Mouse (Mus musculus) brown adipose tissue, adult 24 weeks (tissue): ENCODE results near the gene Myh14. TPM values are rescaled to one million over a fixed set of nuclear protein-coding genes. Genes with fewer than 3 reads are reported as not detected.

Experiments used
- H3K27ac ChIP-seq: fragments of 200-500 bp; replicated peaks from 2 replicates; pipeline ENCODE4 v1.5.1; 2012; ENCODE audit warnings: low read depth, mild to moderate bottlenecking, low read length
- H3K4me1 ChIP-seq: fragments of 200-500 bp; 2 replicates; pipeline ENCODE4 v1.6.1; 2012; ENCODE audit warnings: low read length, mixed read lengths; ENCODE audit not compliant: control insufficient read depth, insufficient read depth, insufficient read length
- H3K4me3 ChIP-seq: fragments of 200-500 bp; 2 replicates; pipeline ENCODE4 v1.5.1; 2012; ENCODE audit warnings: low read depth, mild to moderate bottlenecking, low read length, moderate library complexity; ENCODE audit not compliant: insufficient read depth
- polyA plus RNA-seq: library from polyadenylated mRNA; stranded (reverse); fragments of >200 nt; gene quantifications from 2 replicates; pipeline ENCODE4 v1.2.4, GENCODE M21; 2012; ENCODE audit not compliant: missing spikeins, insufficient read depth, insufficient read length

Myh14 gene
- polyA plus RNA-seq, 1 experiment: 7.3 TPM

DNA sequence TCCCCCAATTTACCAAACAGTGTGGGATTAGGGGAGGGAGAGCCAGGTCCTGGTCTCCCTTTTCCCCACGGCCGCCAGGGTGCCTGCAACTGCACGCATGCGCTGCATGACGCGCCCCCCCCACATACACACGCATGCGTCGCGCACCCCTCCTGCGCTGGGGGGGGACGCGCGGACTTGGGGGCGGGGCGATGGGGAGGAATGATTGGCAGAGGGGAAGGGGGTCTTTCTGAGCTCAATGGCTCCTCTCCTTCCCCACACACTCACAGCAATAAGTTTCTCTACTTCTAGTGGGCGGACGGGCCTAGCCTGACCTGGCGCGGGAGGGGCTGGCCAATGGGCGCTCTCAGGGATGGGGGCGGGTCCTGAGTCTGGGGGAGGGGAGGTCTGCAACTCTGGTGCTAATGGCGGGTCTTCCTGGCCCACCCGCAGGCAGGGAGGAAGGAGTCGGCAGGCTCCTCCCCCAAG, 66.5 kb downstream of the Myh14 start:
- Histone ChIP-seq H3K4me1 (no peaks in the 10 kb centered on the region), H3K4me3 (no peak overlapping the region)

DNA sequence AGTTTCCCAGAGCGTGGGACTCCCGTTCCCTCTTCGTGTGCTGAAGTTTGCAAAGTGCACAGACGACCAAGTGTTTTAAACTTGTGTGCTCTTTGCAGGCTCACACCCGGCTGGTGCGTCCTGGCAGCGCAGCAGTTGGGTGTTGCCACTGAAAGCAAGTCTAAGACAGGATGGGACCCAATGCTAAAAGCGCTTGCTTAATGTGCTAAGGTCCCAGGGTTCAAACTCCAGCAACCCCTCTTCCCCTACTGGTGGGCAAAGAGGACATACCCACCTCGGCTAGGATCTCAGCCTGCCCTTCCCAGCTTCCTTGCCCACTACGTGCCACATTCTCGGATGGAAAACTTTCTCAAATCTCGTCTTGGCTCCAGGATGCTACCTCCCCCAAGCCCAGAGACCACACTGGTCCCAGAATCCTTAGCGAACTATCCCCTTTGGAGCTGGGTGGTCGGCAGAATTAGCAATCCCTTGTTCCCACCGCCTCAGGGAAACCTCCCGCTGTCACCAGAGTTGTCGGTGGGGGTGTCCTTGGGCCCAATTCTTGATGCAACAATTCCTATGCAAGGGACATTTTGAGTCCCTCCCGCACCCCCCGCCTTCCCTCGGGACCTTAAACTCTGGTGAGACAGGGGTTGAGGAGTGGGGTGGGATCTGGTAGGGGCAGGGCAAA, 67.3 kb downstream of the Myh14 start:
- no peak overlapping the region for H3K27ac ChIP-seq
- H3K4me1 ChIP-seq: no peaks in the 10 kb centered on the region
- H3K4me3 ChIP-seq: no peak overlapping the region

More for the DNA sequence above, 66.5 kb downstream of the Myh14 start:
- no peak overlapping the region for H3K27ac ChIP-seq

DNA sequence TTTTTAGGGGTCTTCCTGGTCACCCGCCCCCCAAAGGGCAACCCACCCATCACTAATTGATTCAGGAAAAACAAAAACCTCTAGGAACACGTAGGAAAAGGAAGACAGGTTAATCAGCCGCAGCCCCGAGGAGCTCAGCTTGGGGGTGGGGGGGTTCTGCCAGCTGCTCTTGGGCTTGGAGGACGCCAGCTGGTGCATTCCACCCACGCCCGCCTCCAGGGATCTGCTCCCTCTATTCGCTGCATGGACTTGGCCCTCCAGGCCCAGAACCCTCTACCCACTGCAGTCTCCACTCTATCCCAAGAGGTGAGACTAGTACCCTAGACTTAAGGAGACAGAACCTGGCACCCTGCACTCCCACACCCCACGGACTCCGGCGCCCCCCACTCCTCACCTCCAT, 68.2 kb downstream of the Myh14 start:
- Histone ChIP-seq H3K27ac (no peak overlapping the region), H3K4me1 (no peaks in the 10 kb centered on the region), H3K4me3 (no peak overlapping the region)

DNA sequence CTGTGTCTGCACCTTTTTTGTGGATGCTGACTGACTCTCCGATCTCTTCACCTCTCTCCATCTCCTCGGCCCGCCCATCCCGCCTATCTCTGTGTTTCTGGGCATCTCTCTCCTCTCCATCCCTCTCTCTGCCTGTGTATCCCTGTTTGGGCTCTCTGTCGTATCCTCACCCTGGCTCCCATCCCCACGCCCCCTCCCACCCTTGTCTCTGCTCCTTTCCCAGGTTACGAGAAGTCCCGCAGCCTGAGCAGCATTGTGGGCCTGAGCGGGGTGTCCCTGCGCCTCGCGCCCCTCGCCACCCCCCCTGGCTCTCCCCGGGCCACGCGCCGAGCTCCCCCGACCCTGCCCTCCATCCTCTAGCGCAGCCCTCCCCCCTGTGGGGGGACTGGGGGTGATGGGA, 69.0 kb downstream of the Myh14 start:
- Histone ChIP-seq H3K4me1 (no peaks in the 10 kb centered on the region), H3K27ac (no peak overlapping the region), H3K4me3 (no peak overlapping the region)

DNA sequence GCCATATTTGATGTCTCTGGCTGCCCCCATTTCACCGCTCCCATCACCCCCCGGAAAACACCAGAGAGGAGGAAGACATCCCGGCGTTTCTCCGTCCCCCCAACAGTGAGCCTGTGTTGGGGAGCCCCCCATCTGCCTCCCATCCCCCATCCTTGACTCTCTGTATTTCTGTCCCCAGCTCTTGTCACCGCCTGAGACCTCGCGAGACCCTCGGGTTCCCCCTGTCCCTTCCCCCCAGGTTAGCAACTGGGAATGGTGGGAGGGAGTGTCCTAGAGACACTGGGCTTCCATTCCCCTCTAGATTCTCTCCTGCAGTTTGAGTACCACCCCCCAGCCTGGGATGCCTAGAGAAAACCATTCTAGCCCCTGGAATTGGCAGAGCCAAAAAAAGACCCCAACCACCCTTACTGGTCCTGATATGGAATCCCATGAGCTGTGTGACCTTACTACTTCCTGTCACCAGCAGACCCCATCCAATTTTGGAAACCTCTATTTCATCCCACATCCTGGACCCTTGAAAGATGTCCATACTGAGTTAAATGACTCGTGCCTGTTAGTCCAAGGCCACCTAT, 69.9 kb downstream of the Myh14 start:
- no peaks in the 10 kb centered on the region for H3K4me1 ChIP-seq
- no peak overlapping the region for H3K27ac ChIP-seq
- no peak overlapping the region for H3K4me3 ChIP-seq

DNA sequence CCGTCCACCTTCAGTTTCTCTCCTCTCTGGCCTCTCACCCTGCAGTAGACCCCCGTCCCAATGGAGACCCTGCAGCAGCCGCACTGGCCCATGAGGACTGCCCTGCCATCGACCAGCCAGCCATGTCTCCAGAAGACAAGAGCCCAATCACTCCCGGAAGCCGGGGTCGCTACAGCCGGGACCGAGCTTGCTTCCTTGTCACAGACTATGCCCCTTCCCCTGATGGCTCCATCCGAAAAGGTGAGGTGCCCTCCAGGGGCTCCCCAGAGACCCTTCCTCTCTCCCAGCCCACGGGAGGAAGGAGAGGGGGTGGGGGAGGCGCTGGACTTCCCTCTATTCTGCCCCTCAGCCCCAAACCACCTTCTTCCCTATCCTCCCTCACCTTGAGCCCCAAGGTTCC, 72.3 kb downstream of the Myh14 start:
- no peak overlapping the region for H3K4me3 ChIP-seq
- H3K4me1 ChIP-seq: no peaks in the 10 kb centered on the region
- no peak overlapping the region for H3K27ac ChIP-seq

DNA sequence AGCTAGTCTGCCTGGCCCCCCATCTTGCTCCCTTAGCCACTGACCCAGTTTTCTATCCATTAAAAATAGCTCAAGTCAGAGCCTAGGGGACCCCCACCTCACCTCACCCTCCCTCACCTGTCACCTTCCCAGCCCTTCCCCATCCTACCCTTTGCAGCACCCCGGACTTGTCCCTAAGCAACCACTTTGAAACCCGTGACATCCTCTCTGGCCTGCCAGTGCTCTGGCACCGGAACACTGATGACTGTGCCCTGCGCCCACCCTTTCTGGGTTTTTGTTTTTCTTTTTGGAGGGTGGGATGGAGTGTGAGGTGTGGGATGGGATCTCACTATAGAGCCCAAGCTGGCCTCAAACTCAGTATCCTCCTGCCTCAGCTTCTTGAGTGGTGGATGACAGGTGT, 73.0 kb downstream of the Myh14 start:
- H3K27ac ChIP-seq: no peak overlapping the region
- no peak overlapping the region for H3K4me3 ChIP-seq
- H3K4me1 ChIP-seq: no peaks in the 10 kb centered on the region

DNA sequence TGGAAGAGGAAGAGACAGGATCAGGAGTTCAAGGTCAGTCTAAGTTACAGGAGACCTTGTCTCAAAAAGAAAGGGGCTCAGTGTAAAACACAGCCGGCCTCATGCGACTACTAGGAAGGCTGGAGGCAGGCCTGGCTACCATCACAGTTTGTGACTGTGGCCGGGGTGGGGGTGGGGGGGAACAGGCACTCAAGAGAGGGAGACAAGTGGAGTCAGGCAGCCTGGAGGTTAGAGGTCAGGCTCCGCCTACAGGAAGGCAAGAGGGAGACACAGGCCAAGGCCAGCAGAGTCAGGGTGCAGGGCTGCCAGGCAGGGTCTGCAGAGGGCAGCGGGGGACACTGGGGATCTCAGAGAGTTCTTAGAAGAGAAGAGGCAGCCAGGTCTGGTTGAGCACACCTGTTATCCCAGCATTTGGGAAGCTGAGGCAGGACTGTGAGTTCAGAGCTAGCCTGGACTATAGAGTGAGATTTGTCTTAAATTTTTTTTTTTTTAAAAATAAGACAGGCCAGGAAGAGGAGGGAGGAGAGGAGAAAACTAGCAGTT, 73.6 kb downstream of the Myh14 start:
- H3K4me3 ChIP-seq: no peak overlapping the region
- H3K27ac ChIP-seq: no peak overlapping the region
- no peaks in the 10 kb centered on the region for H3K4me1 ChIP-seq

DNA sequence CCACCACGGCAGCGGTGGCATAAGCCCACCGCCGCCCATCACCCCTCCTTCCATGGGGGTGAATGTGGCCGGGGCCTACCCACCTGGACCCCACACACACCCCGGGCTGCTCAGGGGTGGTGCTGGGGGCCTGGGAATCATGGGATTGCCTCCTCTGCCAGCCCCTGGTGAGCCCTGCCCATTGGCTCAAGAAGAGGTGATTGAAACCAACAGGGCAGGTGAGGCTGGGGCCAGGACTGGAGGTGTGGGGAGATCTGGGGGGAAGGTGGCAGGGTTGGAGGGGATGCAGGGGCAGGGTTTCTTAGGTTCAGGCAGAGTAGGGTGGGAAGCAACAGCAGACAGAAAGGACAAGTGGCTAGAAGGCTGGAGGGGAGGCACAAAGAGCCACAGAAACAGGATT, 74.6 kb downstream of the Myh14 start:
- no peak overlapping the region for H3K27ac ChIP-seq
- peaks cover 2% of the 10 kb centered on the region for H3K4me1 ChIP-seq
- H3K4me3 ChIP-seq: no peak overlapping the region

DNA sequence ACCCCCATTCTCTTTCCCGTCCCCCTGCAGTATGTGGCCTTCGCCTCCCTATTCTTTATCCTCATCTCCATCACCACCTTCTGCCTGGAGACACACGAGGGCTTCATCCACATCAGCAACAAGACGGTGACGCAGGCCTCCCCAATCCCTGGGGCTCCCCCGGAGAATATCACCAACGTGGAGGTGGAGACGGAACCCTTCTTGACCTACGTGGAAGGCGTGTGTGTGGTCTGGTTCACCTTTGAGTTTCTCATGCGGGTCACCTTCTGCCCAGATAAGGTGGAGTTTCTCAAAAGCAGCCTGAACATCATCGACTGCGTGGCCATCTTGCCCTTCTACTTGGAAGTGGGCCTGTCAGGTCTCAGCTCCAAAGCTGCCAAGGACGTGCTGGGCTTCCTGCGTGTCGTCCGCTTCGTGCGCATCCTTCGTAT, 75.5 kb downstream of the Myh14 start:
- Histone ChIP-seq H3K27ac (no peak overlapping the region), H3K4me1 (peaks cover 2% of the 10 kb centered on the region), H3K4me3 (no peak overlapping the region)

DNA sequence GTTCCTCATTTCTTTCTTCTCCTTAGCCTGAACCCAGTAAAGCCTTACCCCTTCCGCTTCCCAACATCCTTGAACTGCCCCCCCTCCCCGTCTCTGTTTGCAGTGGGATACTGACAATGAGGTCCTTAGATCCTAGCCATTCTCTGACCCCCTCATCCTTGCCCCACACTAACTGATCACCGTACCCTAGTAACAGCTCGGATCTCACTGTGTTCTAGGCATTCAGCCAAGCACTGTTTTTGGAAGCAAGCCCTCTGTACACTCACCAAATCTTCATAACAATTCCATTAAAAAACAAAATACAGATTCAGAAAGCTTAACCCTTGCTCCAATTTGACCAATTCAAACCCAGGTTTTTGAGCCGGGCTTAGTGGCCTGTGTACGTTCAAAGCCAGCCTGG, 76.4 kb downstream of the Myh14 start:
- no peak overlapping the region for H3K27ac ChIP-seq
- no peak overlapping the region for H3K4me3 ChIP-seq
- H3K4me1 ChIP-seq: peaks cover 2% of the 10 kb centered on the region

DNA sequence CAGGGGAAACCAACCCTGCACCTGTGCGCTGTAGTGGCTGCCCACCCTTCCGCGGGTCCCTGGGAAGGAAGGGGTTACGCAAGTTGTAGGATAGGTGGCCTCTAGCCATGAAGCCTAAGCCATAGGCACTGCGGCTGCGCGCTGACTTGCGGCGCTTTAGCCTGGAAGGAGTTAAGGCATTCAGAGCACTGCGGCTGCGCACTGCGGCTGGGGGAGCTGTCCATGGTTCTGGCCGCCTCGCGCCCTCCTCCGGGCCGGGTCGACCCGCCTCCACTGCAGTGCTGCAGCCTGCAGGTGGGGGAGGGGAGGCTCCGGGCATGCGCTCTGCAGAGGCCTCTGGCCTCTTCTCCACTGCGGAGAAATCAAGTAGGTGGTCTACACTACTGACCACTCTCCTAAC, 76.9 kb downstream of the Myh14 start:
- Histone ChIP-seq H3K4me3 (no peak overlapping the region), H3K4me1 (peaks cover 2% of the 10 kb centered on the region), H3K27ac (no peak overlapping the region)

DNA sequence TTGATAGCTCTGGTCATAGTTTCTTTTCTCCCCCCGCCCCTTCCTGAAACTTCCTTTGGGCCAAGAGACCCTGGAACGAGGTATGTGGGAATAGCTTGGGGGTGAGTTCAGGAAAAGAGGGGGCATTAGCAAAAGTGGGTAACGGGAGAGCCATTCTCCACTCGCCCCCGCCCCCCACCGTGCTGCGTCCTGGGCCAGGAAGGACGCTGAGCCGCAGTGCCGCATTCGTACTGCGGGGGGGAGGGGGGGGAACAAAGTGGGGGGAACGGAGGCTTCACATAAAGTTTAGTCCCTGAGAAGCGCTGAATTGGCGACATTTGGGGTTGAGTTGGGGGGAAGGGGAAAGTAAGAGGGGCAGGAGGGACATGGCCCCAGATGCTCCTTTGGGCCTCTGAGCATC, 77.6 kb downstream of the Myh14 start:
- peaks cover 2% of the 10 kb centered on the region for H3K4me1 ChIP-seq
- H3K27ac ChIP-seq: no peak overlapping the region
- H3K4me3 ChIP-seq: no peak overlapping the region

DNA sequence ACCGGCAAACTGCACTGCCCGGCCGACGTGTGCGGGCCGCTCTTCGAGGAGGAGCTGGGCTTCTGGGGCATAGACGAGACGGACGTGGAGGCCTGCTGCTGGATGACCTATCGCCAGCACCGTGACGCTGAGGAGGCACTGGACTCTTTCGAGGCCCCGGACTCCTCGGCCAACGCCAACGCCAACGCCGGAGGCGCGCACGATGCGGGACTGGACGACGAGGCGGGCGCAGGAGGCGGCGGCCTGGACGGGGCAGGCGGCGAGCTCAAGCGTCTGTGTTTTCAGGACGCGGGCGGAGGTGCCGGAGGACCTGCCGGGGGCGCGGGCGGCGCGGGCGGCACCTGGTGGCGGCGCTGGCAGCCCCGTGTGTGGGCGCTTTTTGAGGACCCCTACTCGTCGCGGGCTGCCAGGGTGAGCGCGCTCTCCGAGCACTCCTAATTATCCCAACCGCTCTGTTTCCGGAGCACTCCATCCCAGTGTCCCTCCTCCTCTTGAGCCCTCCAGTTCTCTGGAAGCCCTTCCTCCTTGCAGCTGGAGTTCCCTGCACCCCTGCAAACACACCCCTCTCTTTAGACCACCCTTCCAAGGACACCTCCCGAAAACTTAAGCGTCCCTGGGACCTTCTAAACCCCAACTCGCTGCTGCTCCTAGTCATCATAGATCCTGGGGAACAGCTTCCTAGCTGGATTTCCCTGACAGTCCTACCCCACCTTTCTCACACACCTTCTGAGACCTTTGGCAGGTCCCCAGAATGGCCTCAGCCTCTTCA, 79.1 kb downstream of the Myh14 start:
- Histone ChIP-seq H3K4me3 (peak overlapping the region; percentile 29), H3K4me1 (peaks cover 2% of the 10 kb centered on the region), H3K27ac (no peak overlapping the region)
